In the genomic region with DNA sequence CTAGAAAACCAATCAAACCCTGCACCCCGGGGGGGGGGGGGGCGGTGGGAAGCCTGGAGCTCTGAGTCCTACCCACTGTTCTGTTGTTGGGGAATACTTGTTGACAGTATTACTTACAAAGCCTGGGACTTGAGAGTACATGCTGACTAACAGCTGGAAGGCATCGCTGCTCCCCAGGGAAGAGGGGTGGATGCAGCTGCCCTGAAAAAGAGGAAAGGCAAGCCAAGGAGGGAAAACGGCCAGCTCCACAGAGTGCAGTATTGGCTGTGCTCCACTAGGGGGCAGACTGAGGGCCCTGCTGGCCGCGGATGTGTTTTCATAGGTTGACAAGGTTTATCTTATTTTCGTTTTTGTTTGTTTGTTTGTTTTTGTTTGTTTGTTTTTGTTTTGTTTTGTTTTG, we compare ENCODE assay signal across 9 mouse cellular contexts. TPM values are rescaled to one million over a fixed set of nuclear protein-coding genes. Genes with fewer than 3 reads are reported as not detected.
DNase-seq lines count a peak whose midpoint lies in the region; ATAC-seq lines count a peak whose summit lies in the region.
"Had no signal": no experiment of that assay in that cellular context is flagged by ENCODE, and none has a peak within 500 bp of the region (broad histone marks: within the 10 kb centered on the region; RNA-seq: fewer than 3 reads in every experiment).

No protein-coding gene starts in this region.

- no peak overlapping the region for H3K27ac ChIP-seq in embryonic facial prominence, embryonic 10.5 days (replicated peaks)

- 0 out of 2 replicates have a peak, but pooled peaks have one; percentile 33 for ATAC-seq in frontal cortex, adult (ENCODE audit: low TSS enrichment)

- H3K27me3 ChIP-seq in embryonic facial prominence, embryonic 10.5 days (replicated peaks; ENCODE audit: low read depth, poor library complexity, severe bottlenecking), result peaks cover 9% of the 10 kb centered on the region; the same call in 1 of the 2 replicates

- no peaks in the 10 kb centered on the region; the same call in 1 of the 2 replicates for H3K4me1 ChIP-seq in embryonic facial prominence, embryonic 10.5 days

- 27% methylated on average over 7 of the region's 7 CpGs for WGBS in embryonic facial prominence, embryonic 10.5 days

- H3K4me3 ChIP-seq in embryonic facial prominence, embryonic 10.5 days, result no peak overlapping the region
- H3K4me3 ChIP-seq: megakaryocyte, embryonic 14.5 days had no signal

- H3K36me3 ChIP-seq in embryonic facial prominence, embryonic 10.5 days (replicated peaks), result no peaks in the 10 kb centered on the region

- no peaks in the 10 kb centered on the region for H3K9me3 ChIP-seq in embryonic facial prominence, embryonic 10.5 days
- H3K9me3 ChIP-seq: megakaryocyte, embryonic 14.5 days had no signal

- no peak for DNase-seq in frontal cortex, postnatal 25 days (ENCODE audit: low spot score in 2 of 2)
- DNase-seq in 3134 (ENCODE audit: extremely low read depth, insufficient read length, low spot score) (peak; percentile 58), adipocyte (ENCODE audit: low spot score) (peak; percentile 89)
- DNase-seq in embryonic facial prominence, embryonic 10.5 days (ENCODE audit: low spot score), result peak; percentile 65
- DNase-seq in induced T-regulatory cell, adult 2 months (ENCODE audit: low read depth), result peak; percentile 69
- DNase-seq in lung, postnatal 4 days, result peak; percentile 77 to 84
- peak; percentile 35 for DNase-seq in thymus, postnatal 0 days (ENCODE audit: low spot score)

RNA-seq across cellular contexts. Expression of a gene that starts 14.8 kb away (rescaled TPM):
- polyA plus RNA-seq in embryonic facial prominence, embryonic 10.5 days (2016; fragmentation: Nextera tagmentation; extraction: Ambion mirVana), result 0.27 TPM in 1 of 2 replicates, not detected in the other
- 0.44 and 0.49 TPM in 2 replicates for polyA plus RNA-seq in thymus, postnatal 0 days (2015; fragmentation: Nextera tagmentation; extraction: Ambion mirVana)

RNA-seq across cellular contexts. Expression of a gene that starts 26.0 kb away (rescaled TPM):
- polyA plus RNA-seq in embryonic facial prominence, embryonic 10.5 days (2016; fragmentation: Nextera tagmentation; extraction: Ambion mirVana), result 0.09 and 0.13 TPM in 2 replicates
- polyA plus RNA-seq in thymus, postnatal 0 days (2015; fragmentation: Nextera tagmentation; extraction: Ambion mirVana), result 0.14 and 0.17 TPM in 2 replicates

RNA-seq across cellular contexts. Expression of a gene that starts 45.9 kb away (rescaled TPM):
- 0.04 and 0.19 TPM in 2 replicates for polyA plus RNA-seq in embryonic facial prominence, embryonic 10.5 days (2016; fragmentation: Nextera tagmentation; extraction: Ambion mirVana)
- 0.62 and 0.73 TPM in 2 replicates for polyA plus RNA-seq in thymus, postnatal 0 days (2015; fragmentation: Nextera tagmentation; extraction: Ambion mirVana)

RNA-seq across cellular contexts. Expression of a gene that starts 49.2 kb away (rescaled TPM):
- 0.12 TPM in 1 of 2 replicates, not detected in the other for polyA plus RNA-seq in embryonic facial prominence, embryonic 10.5 days (2016; fragmentation: Nextera tagmentation; extraction: Ambion mirVana)
- 0.49 and 0.64 TPM in 2 replicates for polyA plus RNA-seq in thymus, postnatal 0 days (2015; fragmentation: Nextera tagmentation; extraction: Ambion mirVana)

RNA-seq across cellular contexts. Expression of a gene that starts 51.4 kb away (rescaled TPM):
- 0.16 and 0.36 TPM in 2 replicates for polyA plus RNA-seq in embryonic facial prominence, embryonic 10.5 days (2016; fragmentation: Nextera tagmentation; extraction: Ambion mirVana)
- 0.39 and 0.71 TPM in 2 replicates for polyA plus RNA-seq in thymus, postnatal 0 days (2015; fragmentation: Nextera tagmentation; extraction: Ambion mirVana)

Comparison
In these comparisons a context has a peak if more than half of its experiments do, and no peak if none do; other contexts are left out.
1. DNase-seq: peak in 3134 (single experiment), adipocyte (single experiment), embryonic facial prominence, embryonic 10.5 days (single experiment), induced T-regulatory cell, adult 2 months (single experiment), lung, postnatal 4 days (2 of 2) and thymus, postnatal 0 days (single experiment); none in frontal cortex, postnatal 25 days (0 of 2).